Mouse (Mus musculus) heart, embryonic 12.5 days (tissue): ENCODE measurements at regions not wholly inside any gene's neighbourhood (a gene's known extent, or its start where the extent isn't known, plus 50 kb on each side); places are given as distances from the start of the nearest gene placed in this dataset.

Experiments used
- ATAC-seq: fragments of 200-750 bp; cut with Nextera tagmentation; 2 replicates; pipeline ENCODE4 v1.8.0; 2017; ENCODE audit warnings: moderate TSS enrichment, moderate library complexity; ENCODE audit not compliant: insufficient number of reproducible peaks, low FRiP score
- H3K27ac ChIP-seq: fragments of 300-500 bp; sonication (generic); 2 replicates; pipeline ENCODE4 v1.5.1; 2016; ENCODE audit warnings: mild to moderate bottlenecking, moderate library complexity; ENCODE audit not compliant: poor library complexity, severe bottlenecking
- H3K27me3 ChIP-seq: fragments of 300-500 bp; sonication (generic); replicated peaks from 2 replicates; pipeline ENCODE4 v1.6.1; 2016; ENCODE audit warnings: mild to moderate bottlenecking, moderate library complexity
- H3K36me3 ChIP-seq: fragments of 300-500 bp; sonication (generic); 2 replicates; pipeline ENCODE4 v1.6.1; 2016; ENCODE audit warnings: mild to moderate bottlenecking, moderate library complexity
- H3K4me1 ChIP-seq: fragments of 300-500 bp; sonication (generic); replicated peaks from 2 replicates; pipeline ENCODE4 v1.6.1; 2016; ENCODE audit warnings: mild to moderate bottlenecking
- H3K4me2 ChIP-seq: fragments of 300-500 bp; sonication (generic); 2 replicates; pipeline ENCODE4 v1.6.1; 2016; ENCODE audit warnings: mild to moderate bottlenecking, moderate library complexity
- H3K4me3 ChIP-seq: fragments of 300-500 bp; sonication (generic); 2 replicates; pipeline ENCODE4 v1.5.1; 2016; ENCODE audit warnings: mild to moderate bottlenecking
- H3K9ac ChIP-seq: fragments of 300-500 bp; sonication (generic); 2 replicates; pipeline ENCODE4 v1.6.1; 2016; ENCODE audit warnings: mild to moderate bottlenecking, moderate library complexity
- H3K9me3 ChIP-seq: fragments of 300-500 bp; sonication (generic); replicated peaks from 2 replicates; pipeline ENCODE4 v1.6.1; 2016; ENCODE audit warnings: mild to moderate bottlenecking, moderate library complexity
- WGBS: fragments of 180-500 bp; shearing (Covaris S2); methylation state at CpG from one replicate; pipeline ENCODE4 v1.1.7; 2016; 5-methylcytosine and 5-hydroxymethylcytosine counted together

- Histone ChIP-seq H3K27me3 (no peaks in the 10 kb centered on the region), H3K9ac (no peak overlapping the region), H3K9me3 (peaks cover 4% of the 10 kb centered on the region; the same call in 1 of the 2 replicates), H3K36me3 (no peaks in the 10 kb centered on the region), H3K4me2 (no peak overlapping the region), H3K4me1 (no peaks in the 10 kb centered on the region), H3K27ac (no peak overlapping the region), H3K4me3 (no peak overlapping the region)
- WGBS: 60% methylated on average over 5 of the region's 5 CpGs
- no peak for ATAC-seq
Observed at GRCm38 (mm10) chr4:110038696-110039095, 60.8 kb downstream of the Dmrta2 start.

GRCm38 (mm10) chr4:110044851-110045618 lies 67.2 kb downstream of the Dmrta2 start:
- ATAC-seq: no peak
- no peaks in the 10 kb centered on the region for H3K36me3 ChIP-seq
- H3K27ac ChIP-seq: no peak overlapping the region
- H3K4me1 ChIP-seq: no peaks in the 10 kb centered on the region
- H3K9me3 ChIP-seq: no peaks in the 10 kb centered on the region
- no peak overlapping the region for H3K4me2 ChIP-seq
- H3K9ac ChIP-seq: no peak overlapping the region
- H3K27me3 ChIP-seq: 0 out of 2 replicates have a peak, but pooled peaks cover 3% of the 10 kb centered on the region
- H3K4me3 ChIP-seq: no peak overlapping the region
- 68% methylated on average over 17 of the region's 17 CpGs for WGBS

- ATAC-seq: no peak
- no peak overlapping the region for H3K4me2 ChIP-seq
- no peaks in the 10 kb centered on the region for H3K9me3 ChIP-seq
- H3K9ac ChIP-seq: no peak overlapping the region
- H3K27ac ChIP-seq: no peak overlapping the region
- H3K36me3 ChIP-seq: no peaks in the 10 kb centered on the region
- 0 out of 2 replicates have a peak, but pooled peaks cover 3% of the 10 kb centered on the region for H3K27me3 ChIP-seq
- H3K4me1 ChIP-seq: no peaks in the 10 kb centered on the region
- H3K4me3 ChIP-seq: no peak overlapping the region
- WGBS: 56% methylated on average over 12 of the region's 12 CpGs
Observed at GRCm38 (mm10) chr4:110045651-110046269, 67.9 kb downstream of the Dmrta2 start.

- Histone ChIP-seq H3K4me3 (no peak overlapping the region), H3K27me3 (0 out of 2 replicates have a peak, but pooled peaks cover 3% of the 10 kb centered on the region), H3K4me2 (no peak overlapping the region), H3K4me1 (no peaks in the 10 kb centered on the region), H3K9me3 (no peaks in the 10 kb centered on the region), H3K36me3 (no peaks in the 10 kb centered on the region), H3K27ac (no peak overlapping the region), H3K9ac (no peak overlapping the region)
- 88% methylated on average over 11 of the region's 11 CpGs for WGBS
- no peak for ATAC-seq
Observed at GRCm38 (mm10) chr4:110046270-110046651, 68.4 kb downstream of the Dmrta2 start.

- no peaks in the 10 kb centered on the region for H3K4me1 ChIP-seq
- no peaks in the 10 kb centered on the region; the same call in 1 of the 2 replicates for H3K9me3 ChIP-seq
- H3K9ac ChIP-seq: peak overlapping the region; percentile 64
- H3K36me3 ChIP-seq: no peaks in the 10 kb centered on the region
- H3K27me3 ChIP-seq: no peaks in the 10 kb centered on the region
- no peak overlapping the region for H3K27ac ChIP-seq
- H3K4me2 ChIP-seq: peak overlapping the region; percentile 66
- peak overlapping the region; percentile 39 for H3K4me3 ChIP-seq
- WGBS: 4% methylated on average over 40 of the region's 40 CpGs
- peak; percentile 91 for ATAC-seq
Observed at GRCm38 (mm10) chr4:110050393-110051280, 72.8 kb downstream of the Dmrta2 start.

- no peaks in the 10 kb centered on the region for H3K27me3 ChIP-seq
- H3K9ac ChIP-seq: peak overlapping the region; percentile 64
- H3K9me3 ChIP-seq: no peaks in the 10 kb centered on the region; the same call in 1 of the 2 replicates
- H3K4me3 ChIP-seq: peak overlapping the region; percentile 39
- H3K4me2 ChIP-seq: peak overlapping the region; percentile 66
- H3K36me3 ChIP-seq: no peaks in the 10 kb centered on the region
- ATAC-seq: no peak; the same call in 1 of the 2 replicates
- no peaks in the 10 kb centered on the region for H3K4me1 ChIP-seq
- WGBS: 17% methylated on average over 12 of the region's 12 CpGs
- H3K27ac ChIP-seq: no peak overlapping the region
Observed at GRCm38 (mm10) chr4:110051281-110051665, 73.4 kb downstream of the Dmrta2 start.

- no peak overlapping the region for H3K9ac ChIP-seq
- H3K4me3 ChIP-seq: no peak overlapping the region
- ATAC-seq: no peak
- no peaks in the 10 kb centered on the region for H3K27me3 ChIP-seq
- WGBS: 51% methylated on average over 10 of the region's 10 CpGs
- no peaks in the 10 kb centered on the region for H3K36me3 ChIP-seq
- no peak overlapping the region for H3K27ac ChIP-seq
- no peak overlapping the region for H3K4me2 ChIP-seq
- no peaks in the 10 kb centered on the region; the same call in 1 of the 2 replicates for H3K9me3 ChIP-seq
- H3K4me1 ChIP-seq: no peaks in the 10 kb centered on the region
Observed at GRCm38 (mm10) chr4:110051872-110052271, 74.0 kb downstream of the Dmrta2 start.

GRCm38 (mm10) chr4:110052998-110053397 lies 75.1 kb downstream of the Dmrta2 start:
- Histone ChIP-seq H3K36me3 (no peaks in the 10 kb centered on the region), H3K4me2 (no peak overlapping the region), H3K9me3 (no peaks in the 10 kb centered on the region; the same call in 1 of the 2 replicates), H3K4me1 (no peaks in the 10 kb centered on the region), H3K27ac (no peak overlapping the region), H3K9ac (no peak overlapping the region), H3K27me3 (no peaks in the 10 kb centered on the region), H3K4me3 (no peak overlapping the region)
- 86% methylated on average over 4 of the region's 4 CpGs for WGBS
- ATAC-seq: no peak

GRCm38 (mm10) chr4:110073836-110074235 lies 96.0 kb downstream of the Dmrta2 start:
- Histone ChIP-seq H3K4me1 (no peaks in the 10 kb centered on the region), H3K4me2 (no peak overlapping the region), H3K4me3 (no peak overlapping the region), H3K9me3 (no peaks in the 10 kb centered on the region), H3K27ac (no peak overlapping the region), H3K27me3 (no peaks in the 10 kb centered on the region), H3K9ac (no peak overlapping the region), H3K36me3 (no peaks in the 10 kb centered on the region)
- no peak for ATAC-seq
- 75% methylated on average over 3 of the region's 3 CpGs for WGBS

GRCm38 (mm10) chr4:110083371-110083770 lies 105.5 kb downstream of the Dmrta2 start:
- no peak overlapping the region for H3K4me3 ChIP-seq
- ATAC-seq: no peak
- H3K9me3 ChIP-seq: no peaks in the 10 kb centered on the region
- H3K4me1 ChIP-seq: no peaks in the 10 kb centered on the region
- no peaks in the 10 kb centered on the region for H3K27me3 ChIP-seq
- H3K36me3 ChIP-seq: no peaks in the 10 kb centered on the region
- no peak overlapping the region for H3K4me2 ChIP-seq
- H3K27ac ChIP-seq: no peak overlapping the region
- no peak overlapping the region for H3K9ac ChIP-seq
